31 mouse cellular contexts compared by ENCODE assay signal in the genomic region with DNA sequence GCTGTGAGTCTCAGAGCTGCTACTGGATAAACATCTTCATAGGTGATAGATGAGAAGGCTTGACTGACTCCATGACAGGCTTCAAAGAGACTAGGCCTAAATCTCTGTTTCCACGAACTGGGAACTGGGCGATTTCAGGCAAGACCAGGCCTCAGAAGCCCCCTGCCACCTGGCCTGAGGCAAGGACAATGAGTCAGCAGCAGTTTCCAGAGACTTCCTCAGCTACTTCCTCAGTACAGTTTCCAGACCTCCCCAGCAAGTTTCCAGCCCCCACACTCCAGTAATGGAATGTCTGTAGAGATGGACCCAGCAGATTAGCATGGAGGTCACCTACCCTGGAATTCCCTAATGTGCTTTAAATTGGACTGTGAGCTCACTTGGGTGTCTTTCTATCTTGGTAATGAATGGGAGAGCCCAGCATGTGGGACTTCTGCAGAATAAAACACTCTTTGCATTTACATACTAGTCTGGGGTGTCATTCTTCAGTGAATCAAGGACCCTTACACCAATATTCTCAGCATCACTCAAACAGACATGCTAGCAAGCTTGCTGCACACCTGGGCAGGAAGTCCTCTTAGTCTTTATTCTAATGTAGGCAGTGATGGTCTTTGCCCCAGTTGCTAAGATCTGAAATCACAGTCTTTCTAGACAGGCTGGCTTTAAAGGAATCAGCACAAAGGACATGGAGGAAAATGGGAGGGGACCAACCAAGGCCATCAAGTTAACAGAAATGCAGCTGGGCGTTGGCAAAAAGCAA. TPM values are rescaled to one million over a fixed set of nuclear protein-coding genes. Genes with fewer than 3 reads are reported as not detected.
DNase-seq lines count a peak whose midpoint lies in the region; ATAC-seq and TF ChIP-seq lines count a peak whose summit lies in the region.
"Had no signal": no experiment of that assay in that cellular context is flagged by ENCODE, and none has a peak within 500 bp of the region (broad histone marks: within the 10 kb centered on the region; RNA-seq: fewer than 3 reads in every experiment).

No protein-coding gene starts in this region.

- peak overlapping the region; percentile 52 for H3K9ac ChIP-seq in ES-Bruce4 (ENCODE audit: low read depth, poor library complexity, severe bottlenecking)
- H3K9ac ChIP-seq: embryonic facial prominence, embryonic 13.5 days; forebrain, embryonic 12.5 days; forebrain, embryonic 15.5 days; hindbrain, embryonic 13.5 days; intestine, embryonic 15.5 days had no signal

- DNase-seq in thymus, postnatal 14 days = peak; percentile 35
- no peak for DNase-seq in thymus, adult 18-20 months
- DNase-seq in R1 (ENCODE audit: low read depth, low spot score) = peak; percentile 98
- no peak for DNase-seq in cerebellum, postnatal 25 days
- DNase-seq in Muller cell, postnatal 12 days (ENCODE audit: inconsistent ontology term) = no peak
- DNase-seq in kidney, adult 18-20 months = no peak
- DNase-seq: adrenal gland, postnatal 10 days; adrenal gland, postnatal 36 days; cerebellum, adult 18-20 months; cerebellum, adult 9-10 months; cerebellum, postnatal 14 days; embryo, embryonic 11 days; gastrocnemius, postnatal 25 days; heart, adult 2 months; kidney, adult 11 months had no signal

- no peaks in the 10 kb centered on the region for H3K36me3 ChIP-seq in ES-Bruce4 (ENCODE audit: control insufficient read depth, insufficient read depth, low read length, poor library complexity, severe bottlenecking)
- H3K36me3 ChIP-seq: embryonic facial prominence, embryonic 10.5 days; embryonic facial prominence, embryonic 13.5 days; forebrain, embryonic 12.5 days; forebrain, embryonic 15.5 days; G1E; hindbrain, embryonic 10.5 days; hindbrain, embryonic 13.5 days; intestine, embryonic 15.5 days had no signal

- peak; percentile 90 for TF ChIP-seq EP300 in ES-Bruce4 (IDR thresholded peaks at IDR 0.05; ENCODE audit: insufficient read depth, low read depth, low read length)

- H3K4me3 ChIP-seq in ES-Bruce4 (ENCODE audit: low read depth, low read length) = no peak overlapping the region
- H3K4me3 ChIP-seq: embryonic facial prominence, embryonic 10.5 days; embryonic facial prominence, embryonic 13.5 days; erythroblast, embryonic 14.5 days; forebrain, embryonic 12.5 days; forebrain, embryonic 15.5 days; heart, adult 2 months; hindbrain, embryonic 10.5 days; hindbrain, embryonic 13.5 days; intestine, embryonic 15.5 days had no signal

- H3K9me3 ChIP-seq in ES-Bruce4 (replicated peaks; ENCODE audit: control insufficient read depth, insufficient read depth, low read length, poor library complexity, severe bottlenecking) = peaks cover 6% of the 10 kb centered on the region
- H3K9me3 ChIP-seq: embryonic facial prominence, embryonic 10.5 days; embryonic facial prominence, embryonic 13.5 days; forebrain, embryonic 12.5 days; forebrain, embryonic 15.5 days; G1E; hindbrain, embryonic 10.5 days; hindbrain, embryonic 13.5 days; intestine, embryonic 15.5 days had no signal

- peaks cover 5% of the 10 kb centered on the region for H3K4me1 ChIP-seq in ES-Bruce4 (ENCODE audit: control insufficient read depth, insufficient read depth, low read length)
- H3K4me1 ChIP-seq: embryonic facial prominence, embryonic 10.5 days; embryonic facial prominence, embryonic 13.5 days; forebrain, embryonic 12.5 days; forebrain, embryonic 15.5 days; hindbrain, embryonic 10.5 days; hindbrain, embryonic 13.5 days; intestine, embryonic 15.5 days had no signal

- peak overlapping the region; percentile 87 for H3K27ac ChIP-seq in ES-Bruce4 (ENCODE audit: insufficient read depth, low read length)
- H3K27ac ChIP-seq: embryonic facial prominence, embryonic 10.5 days; embryonic facial prominence, embryonic 13.5 days; forebrain, embryonic 12.5 days; forebrain, embryonic 15.5 days; heart, adult 2 months; hindbrain, embryonic 10.5 days; hindbrain, embryonic 13.5 days; intestine, embryonic 15.5 days had no signal

- ATAC-seq in megakaryocyte, adult 5-6 weeks (ENCODE audit: poor library complexity, severe bottlenecking) = 0 out of 2 replicates have a peak, but pooled peaks have one; percentile 18
- ATAC-seq: forebrain, embryonic 15.5 days; hindbrain, embryonic 16.5 days; intestine, embryonic 15.5 days had no signal

- no peak for TF ChIP-seq POLR2A in ES-Bruce4 (IDR thresholded peaks at IDR 0.05; ENCODE audit: insufficient read depth, low read length)

- no peak for TF ChIP-seq CTCF in ES-Bruce4 (IDR thresholded peaks at IDR 0.05; ENCODE audit: low read depth, low read length)

- H3K27me3 ChIP-seq in ES-Bruce4 (ENCODE audit: control insufficient read depth, insufficient read depth, low read length, poor library complexity, severe bottlenecking) = no peaks in the 10 kb centered on the region
- H3K27me3 ChIP-seq: embryonic facial prominence, embryonic 13.5 days; forebrain, embryonic 12.5 days; forebrain, embryonic 15.5 days; hindbrain, embryonic 13.5 days; intestine, embryonic 15.5 days had no signal

RNA-seq across cellular contexts. Expression of a gene that starts 36.4 kb away (rescaled TPM):
- polyA plus RNA-seq in ES-Bruce4 (2011; ENCODE audit: insufficient read depth, insufficient read length, low read depth, missing spikeins) = 1.1 and 1.3 TPM in 2 replicates
- total RNA-seq in megakaryocyte, adult 5-6 weeks (2015) = 0.16 TPM in 1 of 2 replicates, not detected in the other
- not detected in 2 replicates for total RNA-seq in megakaryocyte, adult 5-6 weeks (2017)
- total RNA-seq: gastrocnemius, postnatal 25 days; heart, adult 2 months; heart, postnatal 25 days had no signal
- polyA plus RNA-seq: embryonic facial prominence, embryonic 10.5 days; embryonic facial prominence, embryonic 13.5 days; erythroblast, embryonic 14.5 days; forebrain, embryonic 12.5 days; G1E; heart, embryonic 11.5 days; heart, embryonic 14.5 days; heart, postnatal 0 days; hindbrain, embryonic 10.5 days; hindbrain, embryonic 16.5 days; intestine, embryonic 15.5 days had no signal

RNA-seq across cellular contexts. Expression of a gene that starts 37.9 kb away (rescaled TPM):
- 162 and 164 TPM in 2 replicates for polyA plus RNA-seq in ES-Bruce4 (2011; ENCODE audit: insufficient read depth, insufficient read length, low read depth, missing spikeins)
- 79.2 and 84.9 TPM in 2 replicates for total RNA-seq in megakaryocyte, adult 5-6 weeks (2015)
- 65.7 and 74.1 TPM in 2 replicates for total RNA-seq in megakaryocyte, adult 5-6 weeks (2017)

Comparison
In these comparisons a context has a peak if more than half of its experiments do, and no peak if none do; other contexts are left out.
1. DNase-seq: peak in thymus, postnatal 14 days (single experiment) and R1 (single experiment); none in thymus, adult 18-20 months (0 of 2), cerebellum, postnatal 25 days (0 of 2), Muller cell, postnatal 12 days (single experiment) and kidney, adult 18-20 months (single experiment).